Mouse (Mus musculus) liver, adult 2 months (tissue): ENCODE data around the gene Zdhhc22. TPM values are rescaled to one million over a fixed set of nuclear protein-coding genes. Genes with fewer than 3 reads are reported as not detected.

Experiments
- DNase-seq: peaks from one replicate; pipeline ENCODE4 v3.0.0-alpha.2; 2011; ENCODE audit warnings: low read depth, low spot score; ENCODE audit errors: extremely low read depth
- H3K27ac ChIP-seq: fragments of 200-500 bp; replicated peaks from 2 replicates; pipeline ENCODE4 v1.5.1; 2012; ENCODE audit warnings: low read depth, mild to moderate bottlenecking, control low read depth, inconsistent platforms, low read length; ENCODE audit not compliant: insufficient read depth
- H3K27me3 ChIP-seq: fragments of 200-500 bp; 2 replicates; pipeline ENCODE4 v1.6.1; 2012; ENCODE audit warnings: mild to moderate bottlenecking, moderate library complexity, low read length, inconsistent platforms; ENCODE audit not compliant: control insufficient read depth, insufficient read depth
- H3K36me3 ChIP-seq: fragments of 200-500 bp; 2 replicates; pipeline ENCODE4 v1.6.1; 2012; ENCODE audit warnings: low read length, inconsistent platforms; ENCODE audit not compliant: control insufficient read depth, insufficient read depth
- H3K4me1 ChIP-seq: fragments of 200-500 bp; 2 replicates; pipeline ENCODE4 v1.6.1; 2011; ENCODE audit warnings: low read length; ENCODE audit not compliant: control insufficient read depth, insufficient read depth
- H3K4me3 ChIP-seq: fragments of 200-500 bp; 2 replicates; pipeline ENCODE4 v1.5.1; 2011; ENCODE audit warnings: low read depth, mild to moderate bottlenecking, control low read depth, low read length, moderate library complexity; ENCODE audit not compliant: insufficient read depth
- H3K79me2 ChIP-seq: fragments of 200-500 bp; 2 replicates; pipeline ENCODE4 v1.6.1; 2012; ENCODE audit warnings: inconsistent platforms, mild to moderate bottlenecking, low read length, moderate library complexity; ENCODE audit not compliant: control insufficient read depth, insufficient read depth
- H3K9ac ChIP-seq: fragments of 200-500 bp; 2 replicates; pipeline ENCODE4 v1.6.1; 2012; ENCODE audit warnings: low read depth, mild to moderate bottlenecking, control low read depth, inconsistent platforms, low read length
- CTCF ChIP-seq: fragments of 200-500 bp; IDR thresholded peaks from 2 replicates; pipeline ENCODE4 v1.5.1; 2011; ENCODE audit warnings: low read depth, low read length, control low read depth
- POLR2A ChIP-seq: fragments of 200-500 bp; IDR thresholded peaks from 2 replicates; pipeline ENCODE4 v1.6.1; 2011; ENCODE audit warnings: low read length, control low read depth; ENCODE audit not compliant: insufficient read depth; ENCODE audit errors: extremely low read depth
- WGBS: fragments of 180-500 bp; shearing (Covaris S2); methylation state at CpG from one replicate; pipeline ENCODE4 v1.1.7; 2018; 5-methylcytosine and 5-hydroxymethylcytosine counted together
- polyA plus RNA-seq: library from polyadenylated mRNA; depleted of rRNA; stranded (reverse); fragments of >200 nt; gene quantifications from 2 replicates; pipeline ENCODE4 v1.2.3, GENCODE M21; 2012
- total RNA-seq: library from RNA; depleted of rRNA; stranded (reverse); fragments of >200 nt; gene quantifications from 2 replicates; pipeline ENCODE4 v1.2.3, GENCODE M21; 2014

Zdhhc22 gene
- total and polyA plus RNA-seq, 2 experiments: not detected

DNA sequence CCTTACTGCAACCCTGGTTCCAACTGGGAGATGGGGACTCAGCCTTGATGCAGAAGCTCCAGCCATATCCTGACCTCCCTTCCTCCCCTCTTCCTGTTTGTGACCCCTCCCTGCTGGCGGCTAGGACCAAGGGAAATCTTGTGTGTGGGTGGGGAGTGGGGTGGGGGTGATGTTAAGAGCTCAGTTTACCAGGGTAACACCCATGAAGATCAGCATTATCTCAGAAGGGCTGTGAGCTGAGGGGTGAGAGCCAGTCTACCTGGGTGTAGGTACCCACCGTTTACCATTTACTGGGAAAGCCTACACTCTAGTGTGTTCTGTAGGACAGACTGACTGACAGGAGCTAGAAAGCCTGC, 503 bp upstream of the Zdhhc22 start:
- no peaks in the 10 kb centered on the region for H3K36me3 ChIP-seq
- no peak overlapping the region for H3K9ac ChIP-seq
- WGBS: 36% methylated on average over 2 of the region's 2 CpGs
- H3K4me3 ChIP-seq: no peak overlapping the region
- no peaks in the 10 kb centered on the region for H3K79me2 ChIP-seq
- no peak overlapping the region for H3K27ac ChIP-seq
- no peaks in the 10 kb centered on the region for H3K4me1 ChIP-seq
- H3K27me3 ChIP-seq: peaks cover 13% of the 10 kb centered on the region
- no peak for DNase-seq
- TF ChIP-seq CTCF: no peak
- no peak for TF ChIP-seq POLR2A

DNA sequence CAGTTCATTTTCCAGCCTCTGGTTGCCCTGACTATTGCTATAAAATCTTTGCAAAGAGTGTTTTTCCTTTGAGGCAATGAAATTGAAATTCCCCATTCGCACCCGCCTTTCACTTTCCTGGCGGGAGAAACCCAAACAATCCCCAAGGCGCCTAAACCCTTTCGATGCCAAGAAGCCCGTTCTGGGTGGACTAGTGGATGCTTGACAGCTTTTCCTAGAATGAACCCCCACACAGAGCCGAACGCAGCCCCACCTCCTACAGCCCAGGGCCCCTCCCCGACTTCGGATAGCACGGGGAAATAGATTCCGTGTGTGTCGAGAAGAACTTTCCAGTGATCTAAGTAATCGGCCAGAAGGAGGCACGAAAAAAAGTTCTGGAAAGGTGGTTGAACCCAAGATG, 852 bp downstream of the Zdhhc22 start:
- H3K9ac ChIP-seq: no peak overlapping the region
- no peak for DNase-seq
- no peaks in the 10 kb centered on the region for H3K4me1 ChIP-seq
- TF ChIP-seq CTCF: no peak
- TF ChIP-seq POLR2A: no peak
- H3K36me3 ChIP-seq: no peaks in the 10 kb centered on the region
- no peaks in the 10 kb centered on the region for H3K79me2 ChIP-seq
- no peak overlapping the region for H3K4me3 ChIP-seq
- peaks cover 13% of the 10 kb centered on the region for H3K27me3 ChIP-seq
- WGBS: 13% methylated on average over 15 of the region's 15 CpGs
- H3K27ac ChIP-seq: no peak overlapping the region

DNA sequence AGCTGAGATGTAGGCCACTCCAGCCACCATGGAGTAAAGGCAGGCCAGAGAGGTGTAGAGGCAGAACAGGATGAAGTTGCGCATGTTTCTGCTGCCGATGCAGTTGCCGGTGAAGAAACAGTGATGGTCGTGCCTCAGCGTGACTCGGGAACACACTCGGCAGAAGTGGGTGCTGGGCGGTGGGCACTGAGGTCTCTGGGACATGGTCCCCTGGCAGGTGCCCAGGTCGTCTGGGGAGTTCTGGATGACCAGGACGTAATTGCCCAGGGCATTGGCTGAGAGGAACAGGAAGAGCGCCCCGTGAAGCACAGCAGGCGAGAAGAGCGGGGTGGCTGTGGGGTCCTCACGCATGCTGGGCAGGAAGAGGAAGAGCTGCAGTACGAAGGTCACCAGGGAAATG, 2.0 kb downstream of the Zdhhc22 start:
- Histone ChIP-seq H3K4me3 (no peak overlapping the region), H3K27ac (no peak overlapping the region), H3K9ac (no peak overlapping the region), H3K27me3 (peaks cover 16% of the 10 kb centered on the region), H3K36me3 (no peaks in the 10 kb centered on the region), H3K4me1 (no peaks in the 10 kb centered on the region), H3K79me2 (no peaks in the 10 kb centered on the region)
- 44% methylated on average over 16 of the region's 16 CpGs for WGBS
- TF ChIP-seq CTCF: no peak
- TF ChIP-seq POLR2A: no peak
- no peak for DNase-seq

DNA sequence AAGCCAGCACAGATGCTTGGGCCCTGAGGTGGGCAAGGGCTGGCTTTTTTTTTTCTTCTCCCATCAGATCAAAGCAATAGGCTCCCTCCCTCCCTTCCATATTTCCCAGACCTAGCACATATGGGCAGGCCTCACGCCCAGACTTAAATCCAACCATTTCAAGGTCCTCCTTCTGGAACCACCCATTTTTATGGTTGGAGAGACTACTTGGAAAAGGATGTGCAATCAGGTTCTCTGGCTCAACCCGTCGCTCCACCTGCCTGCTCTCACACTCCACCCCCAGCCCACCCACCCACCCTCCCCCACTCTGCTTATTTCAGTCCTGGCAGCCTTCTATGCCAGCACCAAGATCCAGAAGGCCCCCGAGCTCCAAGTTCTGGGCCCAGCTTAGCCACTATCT, 3.7 kb downstream of the Zdhhc22 start:
- H3K36me3 ChIP-seq: no peaks in the 10 kb centered on the region
- no peak overlapping the region for H3K27ac ChIP-seq
- peaks cover 16% of the 10 kb centered on the region for H3K27me3 ChIP-seq
- H3K79me2 ChIP-seq: no peaks in the 10 kb centered on the region
- H3K4me1 ChIP-seq: no peaks in the 10 kb centered on the region
- 62% methylated on average over 4 of the region's 4 CpGs for WGBS
- H3K4me3 ChIP-seq: no peak overlapping the region
- H3K9ac ChIP-seq: no peak overlapping the region
- no peak for DNase-seq
- no peak for TF ChIP-seq CTCF
- TF ChIP-seq POLR2A: no peak

DNA sequence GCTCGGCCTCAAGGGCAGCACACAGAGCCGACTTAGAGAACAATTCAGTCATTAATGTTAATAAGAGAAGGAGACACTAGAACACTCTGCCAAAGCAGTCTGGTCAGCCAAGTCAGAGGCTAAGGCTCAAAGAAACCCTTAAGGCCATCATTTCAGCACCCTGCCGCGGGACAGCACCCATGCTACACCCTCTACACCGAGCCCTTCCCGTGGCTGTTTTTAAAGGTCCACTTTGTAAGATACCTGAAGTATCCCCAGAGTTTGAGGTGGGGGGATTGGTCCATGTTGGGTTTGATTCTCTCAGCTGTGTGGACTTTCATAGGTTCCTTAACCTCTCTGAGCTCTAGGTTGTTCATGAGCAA, 6.1 kb downstream of the Zdhhc22 start:
- no peak for DNase-seq
- WGBS: 12% methylated on average over 6 of the region's 6 CpGs
- Histone ChIP-seq H3K9ac (no peak overlapping the region), H3K4me1 (no peaks in the 10 kb centered on the region), H3K79me2 (no peaks in the 10 kb centered on the region), H3K27ac (no peak overlapping the region), H3K27me3 (peaks cover 8% of the 10 kb centered on the region), H3K4me3 (no peak overlapping the region), H3K36me3 (no peaks in the 10 kb centered on the region)
- TF ChIP-seq POLR2A (no peak), CTCF (no peak)

DNA sequence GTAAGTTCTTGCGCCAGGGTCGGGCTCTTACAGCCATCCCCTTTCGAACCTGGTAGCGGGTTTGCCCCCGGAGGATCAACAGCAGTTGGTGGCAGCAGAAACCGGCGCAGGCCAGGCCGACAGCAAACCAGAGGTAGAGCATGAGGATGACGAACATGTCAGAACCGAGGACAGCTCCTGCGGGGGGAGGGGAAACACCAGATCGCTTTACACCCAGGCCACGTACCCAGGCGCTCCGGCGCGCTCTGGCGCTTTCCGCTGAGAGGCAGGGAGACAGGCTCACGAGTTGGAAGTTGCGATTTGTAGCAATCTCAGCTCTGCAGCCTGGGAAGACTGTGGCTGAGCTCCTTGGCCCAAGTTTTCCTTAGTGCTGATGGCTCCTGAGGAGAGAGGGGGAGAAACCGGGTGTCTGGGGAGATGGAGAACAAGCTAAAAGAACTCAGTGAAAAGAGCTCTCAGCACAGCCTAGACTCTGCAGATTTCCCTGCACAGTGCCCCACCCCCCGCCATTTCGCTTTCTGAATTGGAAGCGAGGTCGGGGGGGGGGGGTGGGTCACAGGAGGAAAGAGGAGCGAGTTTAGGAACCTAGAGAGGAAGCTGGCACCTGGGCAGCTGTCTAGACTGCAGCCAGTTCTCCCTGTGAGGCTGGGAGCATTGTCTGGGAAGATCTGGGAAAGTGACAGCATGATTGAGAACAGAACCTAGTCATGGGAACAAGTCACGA, 6.6 kb downstream of the Zdhhc22 start:
- 6% methylated on average over 28 of the region's 28 CpGs for WGBS
- DNase-seq: peak; percentile 7
- Histone ChIP-seq H3K9ac (no peak overlapping the region), H3K36me3 (no peaks in the 10 kb centered on the region), H3K79me2 (no peaks in the 10 kb centered on the region), H3K27me3 (peaks cover 6% of the 10 kb centered on the region), H3K4me3 (no peak overlapping the region), H3K4me1 (no peaks in the 10 kb centered on the region), H3K27ac (no peak overlapping the region)
- TF ChIP-seq POLR2A: no peak
- TF ChIP-seq CTCF: no peak
